Mouse (Mus musculus): ENCODE data around the gene Iqgap2.

Gene Iqgap2

DNA sequence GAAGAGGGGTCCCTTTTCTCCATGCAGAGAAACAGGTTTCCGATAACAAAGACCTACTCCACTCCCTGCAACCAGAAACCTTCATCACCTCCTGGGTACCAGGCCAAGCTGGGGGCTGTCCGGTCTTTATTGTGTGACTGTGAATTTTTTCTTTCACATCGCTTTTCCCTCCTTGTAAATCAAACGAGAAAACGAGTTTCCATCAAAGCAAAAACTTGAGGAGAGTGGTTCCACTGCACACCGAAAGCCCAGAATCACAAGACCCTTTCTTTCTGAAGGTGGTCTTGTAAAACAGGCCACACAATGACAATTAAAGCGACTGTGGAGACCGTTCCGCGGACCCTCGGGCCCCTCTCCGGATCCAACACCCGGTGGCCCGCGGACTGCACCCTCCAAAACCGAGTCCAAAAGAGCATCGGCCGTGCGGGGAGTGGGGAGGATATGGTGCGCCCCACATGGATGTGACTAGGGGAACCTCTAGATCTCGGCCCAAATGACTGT, 274.0 kb downstream of the Iqgap2 start:
- in situ Hi-C loops (cut with MboI), result no loop called here

DNA sequence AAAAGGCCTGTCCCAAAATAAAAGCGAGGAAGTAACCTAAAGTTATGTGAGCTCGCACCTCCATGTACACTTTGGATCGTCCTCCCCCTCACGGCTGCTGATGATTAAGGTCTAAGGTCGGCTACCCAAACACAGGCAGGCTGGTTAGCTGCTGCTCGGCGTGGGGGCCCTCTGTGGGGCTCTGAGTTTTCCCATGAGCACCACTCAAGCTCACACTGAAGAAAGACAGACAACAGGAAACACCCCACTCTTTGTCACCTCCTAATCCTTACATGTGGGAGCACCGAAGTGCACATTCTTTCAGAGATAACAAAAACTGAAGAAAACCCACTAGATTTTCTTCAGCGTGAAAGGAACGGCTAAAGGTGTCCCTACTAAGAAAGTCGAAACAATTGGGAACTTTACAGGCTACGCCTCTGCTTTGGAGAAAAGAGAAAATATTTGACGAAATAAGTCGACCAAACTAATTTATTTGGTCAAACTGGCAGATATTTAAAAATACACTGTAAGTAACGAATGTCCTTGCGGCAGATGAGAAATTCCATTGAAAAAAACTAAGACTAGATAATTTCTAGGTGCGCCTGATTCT, 274.5 kb downstream of the Iqgap2 start:
- in situ Hi-C loops (cut with MboI), result no loop called here

DNA sequence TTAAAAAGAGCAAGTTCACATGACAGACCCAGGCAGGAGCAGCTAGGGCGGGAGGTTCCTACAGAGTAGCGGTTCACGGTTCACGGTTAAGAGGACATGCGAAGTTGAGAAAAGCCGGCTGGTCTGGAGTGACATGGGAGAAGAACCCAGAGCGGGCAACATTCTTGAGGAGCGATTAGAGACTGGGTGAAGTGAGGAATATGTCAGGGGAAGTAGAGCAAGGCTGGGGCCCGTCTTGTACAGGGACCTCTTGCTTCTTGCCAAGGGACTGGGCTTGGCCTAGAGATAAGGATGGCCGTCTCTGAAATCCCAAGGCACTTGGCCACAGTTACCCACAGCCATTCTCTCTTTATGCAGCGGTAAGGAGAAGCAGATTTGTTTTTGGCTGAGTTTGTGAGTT, 275.2 kb downstream of the Iqgap2 start:
- in situ Hi-C loops (cut with MboI), result no loop called here

DNA sequence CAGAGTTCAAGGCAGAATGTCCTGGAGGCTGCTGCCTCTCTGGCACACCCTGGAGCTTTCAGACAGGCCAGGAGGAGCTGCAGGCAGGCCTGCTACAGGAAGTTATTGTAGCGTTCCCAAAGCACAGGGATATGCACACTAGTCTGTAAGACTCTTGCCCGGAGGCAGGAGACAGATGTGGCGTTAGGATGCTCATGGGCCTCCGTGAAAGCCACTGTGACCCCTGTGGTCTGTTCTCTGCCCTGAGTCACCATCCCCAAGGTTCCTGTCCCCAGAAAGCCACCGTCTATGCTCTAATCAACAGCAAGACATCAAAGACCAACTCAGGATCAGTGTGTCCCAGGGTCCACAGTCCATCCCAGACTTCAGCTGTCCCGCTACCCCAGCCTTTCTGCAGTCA, 277.0 kb downstream of the Iqgap2 start:
- in situ Hi-C loops (cut with MboI), result no loop called here

DNA sequence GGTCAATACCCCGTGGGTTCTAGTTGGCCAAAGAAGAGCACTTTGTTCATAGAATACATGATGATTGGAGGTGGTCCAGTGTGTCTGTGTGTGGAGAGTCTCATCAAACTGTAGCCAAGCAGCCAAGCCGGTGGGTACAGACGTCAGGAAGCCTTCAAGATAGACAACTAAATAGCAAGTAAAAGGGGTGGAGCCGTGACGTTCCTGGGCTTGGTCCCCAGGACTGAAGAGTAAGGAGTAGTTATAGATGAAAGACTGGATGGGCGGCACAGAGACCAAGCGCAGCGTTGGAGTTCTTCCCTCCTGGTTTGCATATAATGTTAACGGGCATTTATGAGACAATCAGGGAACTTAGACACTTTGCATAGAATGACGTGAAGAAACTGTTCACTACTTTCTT, 279.5 kb downstream of the Iqgap2 start:
- in situ Hi-C loops (cut with MboI), result no loop called here

DNA sequence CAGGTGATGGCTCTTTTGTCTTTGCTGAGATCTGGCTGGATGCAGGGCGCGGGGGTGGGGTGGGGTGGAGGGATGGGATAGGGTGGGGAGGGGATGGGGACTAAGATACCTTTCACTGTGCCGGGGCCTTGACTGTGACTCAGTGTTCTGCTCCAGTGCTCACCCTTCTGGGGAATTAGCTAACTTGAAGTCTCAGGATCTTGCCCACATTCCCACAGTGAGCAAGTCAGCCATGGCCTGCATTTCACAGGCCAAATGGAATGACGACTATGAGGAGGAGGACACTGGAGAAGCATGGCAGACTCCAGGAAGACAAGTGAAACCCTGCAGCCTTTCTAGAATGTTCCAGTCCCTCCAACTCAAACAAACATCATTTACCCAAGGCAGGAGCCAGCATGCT, 280.0 kb downstream of the Iqgap2 start:
- in situ Hi-C loops (cut with MboI), result no loop called here

DNA sequence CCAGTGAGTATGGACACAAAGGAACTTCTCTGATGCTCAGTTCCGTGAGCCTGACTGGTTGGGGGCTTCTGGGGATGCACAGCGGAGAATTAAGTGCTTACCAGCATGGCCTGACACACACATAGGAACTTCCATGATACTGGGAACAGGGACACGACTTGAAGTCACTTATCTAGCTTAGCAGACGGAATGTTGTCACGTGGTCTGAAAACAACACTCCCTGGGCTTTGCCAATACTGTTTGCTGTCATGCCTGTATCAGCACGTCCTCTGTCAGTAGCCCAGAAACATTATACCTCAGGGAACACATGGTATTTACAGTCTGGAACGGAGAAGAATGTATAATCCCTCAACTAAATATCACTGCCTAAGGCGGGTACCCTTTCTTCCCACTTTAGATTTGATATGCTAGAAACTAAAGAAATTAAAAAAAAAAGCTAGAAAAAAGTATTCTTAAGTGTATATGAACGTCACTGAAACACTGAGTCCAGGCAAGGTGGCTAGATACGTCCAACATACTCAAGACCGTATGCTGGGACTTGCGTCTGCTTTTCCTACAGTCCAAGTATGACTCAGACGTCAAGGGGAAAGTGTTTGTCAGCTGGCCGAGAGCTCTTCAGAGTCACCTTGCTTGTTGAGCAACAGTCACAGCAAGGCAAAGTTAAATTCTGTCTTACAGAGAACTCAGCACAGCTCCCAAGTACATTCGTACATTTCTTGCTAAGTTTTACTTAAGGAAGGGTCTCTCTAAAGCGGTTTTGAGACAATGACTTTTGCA, 280.7 kb downstream of the Iqgap2 start:
- in situ Hi-C loops (cut with MboI), result no loop called here

DNA sequence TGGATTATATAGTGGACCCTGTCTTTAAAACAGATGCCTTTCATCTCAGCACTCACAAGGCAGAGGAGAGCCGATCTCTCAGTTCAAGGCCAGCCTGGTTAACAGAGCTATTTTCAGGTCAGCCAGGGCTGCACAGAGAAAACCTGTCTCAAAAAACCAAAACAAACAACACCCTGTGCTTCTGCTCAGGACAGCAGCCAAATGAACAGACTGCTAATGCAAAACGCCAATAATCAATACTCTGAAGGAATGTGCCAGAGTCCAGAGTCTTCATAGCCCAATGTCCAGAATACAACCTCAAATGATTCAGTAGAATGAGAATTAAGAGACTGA, 282.7 kb downstream of the Iqgap2 start:
- in situ Hi-C loops (cut with MboI), result no loop called here

DNA sequence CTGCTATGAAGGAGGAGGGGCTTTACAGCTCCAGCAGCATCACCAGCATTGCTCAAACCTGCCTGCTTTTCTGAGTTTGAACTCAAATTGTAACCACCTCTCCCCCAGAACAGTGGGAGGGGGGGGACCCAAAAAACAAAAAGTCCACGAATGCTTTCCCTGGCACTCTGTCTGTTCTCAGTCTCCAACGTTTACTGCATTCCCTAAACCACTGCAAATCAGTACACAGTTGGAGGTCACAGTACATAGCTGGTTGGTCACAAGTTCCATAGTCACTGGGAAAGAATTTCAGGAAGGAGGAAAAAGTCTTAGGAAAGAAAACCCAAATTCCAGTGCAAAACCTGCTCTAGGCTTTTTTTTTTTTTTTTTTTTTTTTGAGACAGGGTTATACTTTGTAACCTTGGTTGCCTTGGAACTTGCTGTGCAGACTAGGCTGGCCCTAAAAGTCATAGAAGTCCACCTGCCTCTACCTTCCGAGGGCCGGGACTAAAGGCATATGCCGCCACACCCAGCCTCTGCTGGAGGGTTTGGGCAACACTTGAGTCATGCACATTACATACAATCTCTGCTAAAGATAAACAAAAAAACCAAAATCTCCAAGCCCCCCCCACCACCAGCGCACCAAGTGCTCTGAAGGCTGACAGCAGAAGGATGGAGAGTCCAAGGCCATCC, 283.2 kb downstream of the Iqgap2 start:
- in situ Hi-C loops (cut with MboI), result no loop called here

DNA sequence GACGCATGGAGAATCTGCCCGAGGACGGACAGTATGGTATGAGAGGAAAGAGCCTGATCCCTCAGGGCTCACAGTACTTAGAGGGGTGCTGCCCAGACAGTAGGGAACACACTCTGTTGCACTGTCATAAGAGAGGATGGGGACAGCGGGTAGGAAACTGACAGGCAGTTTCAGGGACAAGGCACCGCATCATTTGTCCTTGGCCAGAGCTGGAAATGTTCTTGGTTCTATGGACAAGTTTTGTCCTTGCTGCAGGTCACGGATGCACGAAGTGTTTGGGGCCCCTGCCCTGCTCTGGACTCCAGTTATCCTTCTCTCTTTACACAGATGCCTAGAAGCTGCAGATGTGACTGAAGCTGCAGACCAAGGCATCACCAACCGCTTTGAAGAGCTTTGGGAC, 284.7 kb downstream of the Iqgap2 start:
- in situ Hi-C loops (cut with MboI), result no loop called here

DNA sequence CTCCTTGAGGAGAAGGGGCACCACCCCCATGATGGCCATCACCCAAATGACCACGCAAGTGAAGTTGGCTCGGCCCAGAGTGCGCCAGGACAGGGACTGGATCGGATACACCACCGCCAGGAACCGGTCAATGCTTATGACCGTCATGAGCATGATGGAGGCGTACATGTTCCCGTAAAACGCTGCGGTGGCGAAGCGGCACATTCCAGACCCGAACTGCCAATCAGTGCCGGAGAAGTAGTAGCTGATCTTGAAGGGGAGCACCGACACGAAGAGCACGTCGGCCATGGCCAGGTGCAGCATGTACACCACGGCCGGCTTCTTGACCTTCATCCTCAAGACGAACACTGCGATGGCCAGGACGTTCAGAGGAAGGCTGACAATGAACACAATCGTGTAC, 287.4 kb downstream of the Iqgap2 start:
- in situ Hi-C loops (cut with MboI), result no loop called here

DNA sequence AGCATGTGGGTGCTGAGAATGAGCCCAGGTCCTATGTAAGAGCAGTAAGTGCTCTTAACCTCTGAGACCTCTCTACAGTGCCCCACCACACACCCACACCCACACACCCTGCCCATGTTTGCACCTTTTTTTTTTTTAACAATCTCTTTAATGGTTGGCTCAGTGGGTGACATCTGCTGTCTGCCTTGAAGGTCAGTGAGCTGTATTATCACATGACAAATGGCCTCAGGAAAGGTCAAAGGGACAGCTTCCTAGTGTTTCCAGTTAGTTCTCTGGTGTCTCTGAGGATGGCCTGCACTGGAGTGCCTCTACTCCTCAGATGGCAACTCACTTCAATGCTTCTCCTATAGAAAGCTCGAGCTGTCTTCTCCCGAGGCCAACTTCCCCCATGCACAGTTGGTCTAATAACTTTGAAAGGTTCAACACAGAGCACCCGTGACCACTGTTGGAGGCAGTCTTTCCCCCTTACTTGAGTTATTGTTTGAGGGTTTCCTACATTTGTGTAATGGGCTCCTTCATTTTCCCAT, 291.8 kb downstream of the Iqgap2 start:
- in situ Hi-C loops (cut with MboI), result no loop called here

DNA sequence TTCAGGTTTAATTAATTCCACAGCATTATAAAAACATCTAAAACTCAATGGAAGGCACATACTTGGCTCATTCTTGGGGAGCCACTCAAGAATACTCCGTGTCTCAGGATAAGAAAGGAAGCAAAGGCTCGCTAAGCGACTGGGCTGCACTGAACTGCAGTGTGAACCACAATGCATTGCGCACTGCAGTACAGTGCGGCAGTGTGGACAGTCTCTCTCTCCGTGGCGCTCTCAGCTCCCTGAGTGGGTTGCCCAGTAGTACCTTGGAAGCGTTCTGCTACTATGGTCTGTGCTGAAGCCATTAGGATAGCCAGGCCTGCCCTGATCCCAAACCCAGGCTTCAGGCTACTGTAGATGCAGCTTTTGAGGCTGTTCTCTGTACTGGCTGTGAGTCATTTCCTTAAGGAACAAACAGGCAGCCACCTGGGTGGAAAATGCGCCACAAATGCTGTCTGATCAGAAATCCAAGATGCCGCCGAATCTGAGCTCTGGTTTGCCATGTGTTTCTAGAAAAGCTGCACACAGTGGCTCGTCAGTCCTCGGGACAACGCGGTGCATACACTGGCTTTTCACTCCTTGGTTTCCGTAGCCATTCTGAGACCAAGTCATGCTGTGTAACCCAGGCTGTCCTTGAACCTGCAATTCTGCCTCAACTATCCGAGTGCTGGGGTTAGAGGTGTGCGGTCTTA, 293.3 kb downstream of the Iqgap2 start:
- in situ Hi-C loops (cut with MboI), result no loop called here

DNA sequence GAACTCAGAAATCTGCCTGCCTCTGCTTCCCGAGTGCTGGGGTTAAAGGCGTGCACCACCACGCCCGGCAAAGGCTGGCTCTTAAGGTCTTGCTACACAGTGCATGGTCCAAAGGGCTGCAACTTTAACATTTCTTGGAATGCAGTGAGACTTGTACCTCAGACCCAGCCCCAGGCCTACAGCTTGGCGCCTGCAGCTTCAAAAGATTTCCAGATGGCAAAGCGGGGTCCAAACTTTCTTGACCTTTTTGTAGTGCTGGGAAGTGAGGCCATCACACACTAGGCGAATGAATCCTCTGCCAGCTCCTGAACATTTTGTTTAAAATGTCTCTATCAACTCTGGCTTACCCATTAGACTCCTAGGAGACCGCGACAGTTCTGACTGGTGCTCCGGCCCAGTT, 294.1 kb downstream of the Iqgap2 start:
- in situ Hi-C loops (cut with MboI), result no loop called here

DNA sequence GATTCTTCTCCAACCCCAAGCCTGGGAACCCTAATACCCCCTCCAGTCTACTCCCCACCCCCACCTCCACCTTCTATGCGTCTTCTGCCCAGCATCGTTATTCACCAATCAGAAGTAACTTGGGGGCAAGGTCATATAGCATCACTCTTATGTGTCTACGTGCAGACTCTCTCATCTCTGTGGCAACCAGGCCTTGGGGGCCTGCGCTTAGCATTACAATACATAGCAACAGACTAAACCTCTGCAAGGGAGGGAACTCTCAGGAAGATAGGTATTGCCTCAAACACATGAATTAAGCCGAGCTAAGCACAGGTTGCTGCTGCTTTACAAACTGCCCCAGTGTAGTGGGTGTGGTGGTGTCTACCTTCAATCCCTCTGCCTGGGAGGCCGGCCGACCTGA, 295.0 kb downstream of the Iqgap2 start:
- in situ Hi-C loops (cut with MboI), result no loop called here

DNA sequence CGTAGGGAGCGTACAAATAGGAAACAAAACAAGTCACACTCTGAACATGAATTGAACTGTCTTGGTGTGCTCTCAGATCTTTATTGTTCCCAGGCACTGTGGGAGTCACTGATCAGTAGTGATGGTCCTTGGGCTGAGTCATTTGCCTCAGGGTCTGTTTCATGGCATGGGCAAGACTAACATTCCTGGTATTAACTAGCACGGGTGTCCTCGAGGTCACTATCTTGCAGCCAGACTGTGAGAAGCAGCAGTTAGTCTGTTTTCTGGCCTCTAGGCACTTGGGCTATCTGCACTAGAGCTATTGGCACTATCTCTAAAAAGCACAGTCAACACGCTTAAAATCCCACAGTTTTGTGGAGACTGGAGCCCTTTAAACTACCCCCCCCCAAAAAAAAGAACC, 295.8 kb downstream of the Iqgap2 start:
- in situ Hi-C loops (cut with MboI), result no loop called here

DNA sequence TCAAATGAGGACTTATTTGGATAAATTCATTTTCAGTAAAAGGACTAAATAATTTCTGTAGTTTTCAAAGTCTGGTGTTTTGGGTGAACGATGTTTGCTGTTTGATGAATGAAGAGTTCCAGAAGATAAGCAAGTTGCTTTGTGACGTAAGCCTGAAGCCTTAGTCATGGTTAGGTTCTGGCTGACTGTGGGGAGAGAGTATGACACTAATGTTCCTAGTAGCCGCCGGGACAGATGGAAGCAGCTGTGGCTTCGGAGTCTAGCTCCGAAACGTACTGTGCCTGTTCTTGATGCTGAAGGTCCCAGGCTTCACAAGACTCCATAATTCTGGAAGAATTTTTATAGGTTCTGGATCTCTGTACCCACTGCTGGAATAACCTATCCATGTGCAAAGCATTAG, 296.3 kb downstream of the Iqgap2 start:
- in situ Hi-C loops (cut with MboI), result no loop called here

DNA sequence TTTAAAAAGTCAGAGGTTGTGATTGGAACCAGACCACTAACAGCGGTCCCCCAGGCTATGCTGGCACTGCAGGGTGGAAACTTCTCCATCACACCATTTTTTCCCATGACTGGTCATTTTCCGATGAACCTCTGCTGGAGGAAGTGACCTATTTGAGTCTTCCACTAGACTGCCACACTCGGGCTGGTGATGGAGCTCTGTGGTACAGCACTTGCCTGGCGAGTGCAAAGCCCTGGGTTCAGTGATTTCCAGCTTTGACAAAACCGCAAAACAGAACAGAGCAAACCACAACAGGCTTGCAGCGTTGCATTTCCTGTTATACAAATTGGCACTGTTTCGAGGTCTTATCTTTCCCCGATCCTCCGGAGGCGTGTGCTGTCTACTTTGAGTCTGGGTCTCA, 298.9 kb downstream of the Iqgap2 start:
- in situ Hi-C loops (cut with MboI), result no loop called here

DNA sequence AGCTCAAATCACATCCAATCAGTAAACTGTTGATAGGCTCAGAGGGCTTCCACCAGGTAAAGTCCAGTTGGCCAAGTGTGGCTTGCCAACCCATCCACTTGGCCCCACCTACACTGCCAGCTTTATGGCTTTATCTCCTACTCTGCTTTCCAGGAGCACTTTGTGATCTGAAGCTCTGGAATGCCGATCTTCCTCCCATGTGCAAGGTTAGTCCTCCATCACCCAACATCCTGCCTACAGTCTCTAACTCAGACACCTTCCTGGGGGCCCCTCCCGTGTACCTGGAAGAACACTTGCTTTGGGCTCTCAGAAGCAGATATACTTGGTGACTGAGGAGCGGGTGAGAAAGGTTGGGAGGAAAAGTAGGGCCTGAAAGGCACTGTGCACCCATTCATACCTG, 300.1 kb downstream of the Iqgap2 start:
- in situ Hi-C loops (cut with MboI), result no loop called here

DNA sequence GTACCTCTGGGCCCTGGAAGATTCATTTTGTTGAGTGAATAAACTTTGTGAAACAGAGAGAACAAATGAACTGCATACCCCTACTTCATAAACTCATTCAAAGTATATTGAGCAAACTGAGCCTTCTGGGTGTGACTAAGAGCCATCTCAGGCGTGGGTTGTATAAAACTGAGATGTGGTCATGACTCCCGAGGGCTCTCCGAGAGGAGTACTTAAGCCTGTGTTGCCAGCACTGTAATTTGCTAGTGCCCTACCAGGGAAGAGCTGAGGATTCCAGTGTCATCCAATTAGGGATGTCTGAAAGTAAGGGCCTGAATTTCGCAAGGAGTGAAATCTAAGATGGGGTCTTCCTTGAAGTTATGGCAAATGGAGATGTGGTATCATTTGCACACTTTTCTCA, 304.1 kb downstream of the Iqgap2 start:
- in situ Hi-C loops (cut with MboI), result no loop called here

DNA sequence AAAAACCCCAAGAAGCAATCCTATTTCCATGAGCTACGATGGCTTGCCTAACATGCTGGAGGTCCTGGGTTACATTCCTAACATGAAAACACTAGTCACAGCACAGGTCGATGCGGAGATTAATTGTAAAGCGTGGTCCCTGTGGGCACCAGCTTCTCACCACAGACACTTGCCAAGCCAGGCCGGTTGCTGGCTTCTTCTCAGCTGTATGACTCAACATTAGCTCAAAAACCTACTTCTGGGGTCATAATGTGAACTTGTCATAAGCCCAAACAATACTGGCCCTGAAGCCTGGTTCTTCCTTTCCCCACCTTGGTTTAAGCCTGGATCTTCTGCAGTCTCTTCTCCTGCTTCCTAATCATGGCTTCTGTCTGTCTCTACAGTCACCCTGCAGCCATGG, 306.8 kb downstream of the Iqgap2 start:
- in situ Hi-C loops (cut with MboI), result no loop called here

All from mature B cell (primary cell).